Mouse (Mus musculus) embryo, embryonic 10.5 days (tissue): Measurements from ENCODE around the gene Sipa1l2.

Experiments
- DNase-seq: peaks from one replicate; pipeline ENCODE4 v3.0.0-alpha.2; 2015; ENCODE audit warnings: low spot score

Gene Sipa1l2

GRCm38 (mm10) chr8:125465156-125465821, 104.3 kb downstream of the Sipa1l2 start:
- peak; percentile 65 for DNase-seq

GRCm38 (mm10) chr8:125462901-125463300, 106.7 kb downstream of the Sipa1l2 start:
- no peak for DNase-seq

GRCm38 (mm10) chr8:125461504-125461903, 108.1 kb downstream of the Sipa1l2 start:
- DNase-seq, result no peak

- DNase-seq, result no peak
These were observed 109.0 kb downstream of the Sipa1l2 start for GRCm38 (mm10) chr8:125460602-125461001.

- DNase-seq, result no peak
These were observed 120.6 kb downstream of the Sipa1l2 start for GRCm38 (mm10) chr8:125449048-125449447.

- no peak for DNase-seq
These were observed 122.1 kb downstream of the Sipa1l2 start for GRCm38 (mm10) chr8:125447543-125447942.

GRCm38 (mm10) chr8:125446236-125446635, 123.4 kb downstream of the Sipa1l2 start:
- no peak for DNase-seq

GRCm38 (mm10) chr8:125445225-125445609, 124.4 kb downstream of the Sipa1l2 start:
- no peak for DNase-seq

GRCm38 (mm10) chr8:125444457-125445224, 125.0 kb downstream of the Sipa1l2 start:
- no peak for DNase-seq

GRCm38 (mm10) chr8:125435320-125436100, 134.1 kb downstream of the Sipa1l2 start:
- no peak for DNase-seq

- no peak for DNase-seq
These were observed 135.5 kb downstream of the Sipa1l2 start for GRCm38 (mm10) chr8:125434151-125434550.

GRCm38 (mm10) chr8:125431321-125431720, 138.3 kb downstream of the Sipa1l2 start:
- DNase-seq, result peak; percentile 28

GRCm38 (mm10) chr8:125430796-125431195, 138.8 kb downstream of the Sipa1l2 start:
- no peak for DNase-seq

- peak; percentile 58 for DNase-seq
These were observed 140.5 kb downstream of the Sipa1l2 start for GRCm38 (mm10) chr8:125428979-125429690.

GRCm38 (mm10) chr8:125423861-125424260, 145.7 kb downstream of the Sipa1l2 start:
- DNase-seq, result no peak

GRCm38 (mm10) chr8:125419202-125419830, 150.3 kb downstream of the Sipa1l2 start:
- no peak for DNase-seq

- no peak for DNase-seq
These were observed 153.5 kb downstream of the Sipa1l2 start for GRCm38 (mm10) chr8:125416146-125416545.

GRCm38 (mm10) chr8:125414651-125415050, 155.0 kb downstream of the Sipa1l2 start:
- DNase-seq, result no peak

- DNase-seq, result peak; percentile 20
These were observed 156.4 kb downstream of the Sipa1l2 start for GRCm38 (mm10) chr8:125413001-125413909.

- DNase-seq, result no peak
These were observed 159.0 kb downstream of the Sipa1l2 start for GRCm38 (mm10) chr8:125410646-125411045.
